Mouse (Mus musculus) spleen, adult 2 months (tissue): ENCODE measurements around the gene Limk1.

Experiments used
- CTCF ChIP-seq: fragments of 200-500 bp; IDR thresholded peaks from 2 replicates; pipeline ENCODE4 v1.5.1; 2011; ENCODE audit warnings: mild to moderate bottlenecking, inconsistent platforms; ENCODE audit not compliant: insufficient read depth, insufficient read length, insufficient replicate concordance; ENCODE audit errors: extremely low read depth
- POLR2A ChIP-seq: fragments of 200-500 bp; IDR thresholded peaks from 2 replicates; pipeline ENCODE4 v1.6.1; 2011; ENCODE audit warnings: low read depth, low read length, inconsistent platforms

- TF ChIP-seq POLR2A, result no peak
- TF ChIP-seq CTCF, result no peak
Measured at GRCm38 (mm10) chr5:134709275-134709674, 20.9 kb upstream of the Limk1 start.
